Mouse (Mus musculus) cerebellum, adult 2 months (tissue): ENCODE results near the gene Adgrd1.

Source experiments
- CTCF ChIP-seq: fragments of 200-500 bp; IDR thresholded peaks from 2 replicates; pipeline ENCODE4 v1.5.1; 2011; ENCODE audit warnings: low read depth, mild to moderate bottlenecking, control low read depth, low read length, moderate library complexity, borderline replicate concordance; ENCODE audit not compliant: insufficient read depth
- POLR2A ChIP-seq: fragments of 200-500 bp; IDR thresholded peaks from 2 replicates; pipeline ENCODE4 v1.6.1; 2011; ENCODE audit warnings: low read length, control low read depth, borderline replicate concordance; ENCODE audit not compliant: insufficient read depth

- no peak for TF ChIP-seq POLR2A
- no peak for TF ChIP-seq CTCF
These were observed 51.9 kb downstream of the Adgrd1 start for GRCm38 (mm10) chr5:129148485-129148884.
